Mouse (Mus musculus) embryo, embryonic 9.5 days (tissue): ENCODE measurements at regions not wholly inside any gene's neighbourhood (a gene's known extent, or its start where the extent isn't known, plus 50 kb on each side); places are given as distances from the start of the nearest gene placed in this dataset.
A peak's percentile ranks its signal among the peaks of the same experiment; 100 is the strongest.

Source experiments
- DNase-seq: peaks from one replicate; pipeline ENCODE4 v3.0.0-alpha.2; 2017; ENCODE audit errors: extremely low spot score

DNA sequence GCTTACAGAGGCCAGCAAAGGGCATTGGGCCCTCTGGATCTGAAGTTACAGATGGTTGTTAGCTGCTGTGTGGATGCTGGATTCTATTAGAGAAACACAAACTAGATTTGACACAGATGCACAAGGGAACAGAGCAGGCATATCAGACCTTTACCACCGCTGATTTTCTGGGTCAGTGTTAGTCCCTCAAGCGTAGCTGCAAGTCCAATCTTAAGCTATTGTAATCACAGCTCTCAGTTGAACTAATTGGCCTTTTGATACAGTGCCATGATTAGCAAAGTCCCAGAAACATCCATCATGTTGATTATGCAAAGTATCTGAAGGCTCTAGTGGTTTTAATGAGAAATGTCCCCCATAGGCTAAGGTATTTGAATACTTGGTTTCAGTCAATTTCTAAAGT is 54.2 kb upstream of the Plppr5 start:
- DNase-seq = no peak

DNA sequence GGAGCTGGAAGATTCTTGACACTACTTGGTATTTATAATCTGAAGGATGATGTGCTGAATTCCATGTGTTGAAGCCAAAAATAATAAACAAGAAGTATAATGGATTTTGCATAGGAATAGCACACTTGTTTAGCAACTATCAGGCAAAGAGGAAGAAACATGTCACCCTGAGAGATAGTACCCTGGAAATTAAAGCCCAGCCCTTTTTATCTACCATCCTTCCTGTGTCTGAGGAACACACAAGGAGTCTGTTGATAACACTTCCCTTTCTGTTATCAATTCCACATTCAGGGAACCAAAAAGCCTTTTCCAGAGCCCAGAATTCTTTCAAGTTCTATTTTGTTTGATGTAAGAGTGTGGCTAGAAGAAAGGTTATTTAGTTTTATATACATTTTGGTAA is 66.5 kb upstream of the Plppr5 start:
- DNase-seq = no peak

DNA sequence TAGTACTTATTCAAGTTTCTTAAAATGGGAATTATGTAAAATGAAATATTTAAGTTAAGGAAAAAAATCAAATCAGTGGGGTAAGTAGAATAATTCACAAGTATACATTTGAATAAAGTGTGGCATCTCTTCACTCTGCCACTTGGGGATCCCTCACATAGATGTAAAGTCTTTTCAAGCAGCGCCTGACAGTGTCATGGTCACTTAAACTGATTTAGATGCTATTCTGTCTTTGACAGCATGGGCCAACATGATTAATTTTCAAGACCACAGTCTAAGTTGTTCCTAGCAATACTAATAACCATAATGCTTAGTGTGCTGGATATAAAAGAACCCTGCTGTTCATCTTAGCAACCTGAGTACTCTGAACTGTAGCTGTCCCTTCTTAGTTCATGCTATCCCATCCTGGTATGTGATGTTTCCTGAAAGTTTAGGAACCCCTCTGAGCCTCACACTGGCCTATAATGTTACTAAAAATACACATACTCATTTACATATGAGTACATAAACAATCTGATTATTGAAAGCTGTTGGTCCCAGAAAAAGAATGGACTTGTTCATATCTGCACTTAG is 68.4 kb upstream of the Plppr5 start:
- DNase-seq = no peak

DNA sequence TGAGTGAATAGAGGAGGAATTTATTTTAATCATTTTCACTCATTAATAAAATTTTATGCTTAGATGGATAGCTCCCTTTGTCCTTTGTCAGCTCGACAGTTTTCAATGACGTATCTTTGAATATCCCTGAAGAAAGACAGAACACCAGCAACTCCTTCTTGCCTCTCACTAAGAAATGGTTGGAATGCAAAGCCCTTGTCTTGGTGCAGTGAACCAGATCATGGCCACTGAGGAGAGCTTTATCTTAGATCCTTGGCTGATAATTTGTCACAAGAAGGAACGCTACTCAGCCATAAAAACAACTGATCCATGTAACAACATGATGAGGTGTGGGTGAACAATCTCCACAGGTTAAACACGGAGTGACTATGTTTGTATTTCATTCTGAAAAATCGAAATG is 73.5 kb upstream of the Plppr5 start:
- peak; percentile 16 for DNase-seq

DNA sequence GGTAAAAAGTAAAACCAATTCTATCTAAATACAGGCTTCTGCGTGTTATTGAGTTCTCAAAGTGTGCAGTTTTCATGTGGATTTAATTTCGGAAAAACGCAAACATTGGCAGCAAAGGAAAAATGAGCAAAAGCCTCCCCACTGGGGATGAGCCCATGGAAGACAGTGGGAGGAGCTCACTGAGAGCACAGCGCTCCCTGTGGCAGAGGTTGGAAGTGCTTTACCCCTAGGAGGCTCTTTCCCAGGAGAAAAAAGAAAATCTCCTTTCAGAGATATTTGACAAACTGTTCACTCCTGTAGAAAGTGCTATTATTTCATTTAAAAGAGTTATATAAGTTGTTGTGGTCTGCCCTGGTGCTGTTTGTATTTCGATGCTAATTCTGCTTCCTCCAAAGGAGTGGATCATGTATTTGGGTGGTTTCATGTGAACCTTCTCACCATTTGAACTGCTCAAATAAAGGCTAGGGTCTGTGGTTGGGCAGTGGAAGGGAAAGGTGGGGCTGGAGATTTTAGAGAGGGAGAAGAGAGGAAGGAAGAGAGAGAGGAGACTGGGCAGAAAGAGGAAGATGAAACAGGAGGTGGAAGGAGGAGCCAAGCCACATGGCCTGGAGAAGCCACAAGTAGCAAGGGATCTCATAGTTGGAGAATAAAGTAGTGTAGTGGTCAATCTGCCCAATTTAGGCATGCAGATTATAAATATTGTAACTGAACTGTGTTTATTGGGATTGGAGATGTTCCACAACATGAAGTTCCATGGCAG is 76.3 kb upstream of the Plppr5 start:
- DNase-seq = no peak

DNA sequence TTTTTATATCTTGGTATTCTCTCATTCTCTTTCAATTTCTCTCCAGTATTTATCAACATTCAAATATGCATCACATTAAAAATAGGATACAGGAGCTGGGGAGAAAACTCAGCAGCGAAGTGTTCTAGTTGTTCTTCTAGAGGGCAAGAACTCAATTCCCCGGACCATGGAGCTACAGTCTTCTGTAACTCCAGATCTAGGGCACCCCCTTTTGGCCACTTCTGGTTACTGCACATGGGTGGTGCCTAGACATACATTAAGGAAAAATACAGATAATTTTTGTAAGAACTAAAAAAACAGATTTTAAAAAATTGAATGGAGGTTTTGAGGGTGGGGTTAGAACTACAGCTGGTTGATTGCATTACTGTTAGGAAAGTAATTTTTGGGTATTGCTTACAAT is 80.5 kb upstream of the Plppr5 start:
- DNase-seq = peak; percentile 33

DNA sequence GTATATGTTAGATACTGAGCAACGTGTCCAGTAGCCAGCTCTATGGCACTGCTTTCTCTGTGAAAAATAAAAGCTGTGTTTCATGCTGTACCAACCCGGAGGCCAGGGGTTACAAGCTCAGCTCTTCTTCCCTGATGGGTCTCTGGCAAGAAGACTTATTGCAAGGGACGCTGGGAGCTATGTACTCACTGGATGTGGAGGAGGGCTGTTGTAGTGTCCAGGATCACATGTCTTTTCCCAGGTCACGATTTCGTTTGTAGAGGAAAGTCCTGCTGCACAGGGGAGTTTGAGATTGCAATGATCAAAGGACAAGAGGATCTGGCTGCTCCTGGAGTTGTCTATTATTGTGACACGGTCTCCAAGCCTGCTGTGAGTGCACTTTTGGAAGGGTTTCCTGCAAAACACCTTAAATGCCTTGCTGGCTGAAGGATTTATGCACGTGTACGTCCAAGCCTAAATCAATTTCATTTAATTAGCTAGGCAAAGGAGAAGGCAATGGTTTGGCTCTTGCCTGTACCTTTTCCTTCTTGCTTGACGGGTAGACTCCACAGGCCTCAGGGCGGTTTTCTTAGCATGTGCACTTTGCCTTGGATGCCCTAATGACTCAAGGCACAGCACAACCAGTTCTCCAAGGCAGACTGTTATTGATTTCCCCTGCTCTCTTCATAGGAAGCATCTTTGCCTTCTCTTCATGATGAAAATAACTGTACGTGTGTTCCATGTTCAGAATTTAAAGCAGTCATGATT is 87.2 kb upstream of the Plppr5 start:
- DNase-seq = no peak

DNA sequence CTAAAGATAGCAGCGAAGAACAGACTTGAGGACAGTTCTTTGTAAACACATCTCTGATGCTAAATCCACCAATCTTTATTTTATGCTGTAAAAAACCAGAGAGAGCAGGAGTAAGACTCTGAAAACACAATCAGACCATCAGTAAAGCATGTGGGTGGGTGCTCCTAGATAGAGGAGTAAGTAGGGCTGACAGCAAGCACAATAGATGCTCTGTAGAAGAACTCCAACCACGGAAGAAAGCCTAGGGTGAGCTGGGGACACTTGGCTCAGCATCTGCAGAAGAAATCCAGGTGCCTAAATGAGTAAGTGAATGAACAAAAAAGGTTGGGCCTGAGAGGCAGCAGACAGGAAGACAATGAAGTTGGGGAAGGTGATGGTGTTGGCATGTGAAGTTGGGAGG is 88.3 kb upstream of the Plppr5 start:
- DNase-seq = no peak

DNA sequence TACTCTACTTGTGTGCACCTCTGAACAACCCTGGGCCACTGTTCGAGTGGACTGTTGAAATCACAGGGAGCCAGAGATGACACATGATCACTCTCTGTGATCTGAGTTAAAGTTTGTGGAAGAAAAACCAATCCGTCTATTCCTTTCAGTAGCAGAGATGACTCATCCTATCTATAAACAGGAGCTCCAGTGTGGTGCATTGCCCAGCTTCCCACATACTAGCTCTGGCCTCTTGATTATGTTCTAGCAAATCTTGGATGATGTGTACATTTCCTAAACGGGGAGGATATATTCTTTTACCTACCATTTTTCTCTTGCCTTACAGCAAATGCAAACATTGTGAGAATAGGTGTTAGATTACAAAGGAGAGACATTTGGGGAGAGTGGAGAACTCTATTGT is 94.5 kb upstream of the Plppr5 start:
- no peak for DNase-seq

DNA sequence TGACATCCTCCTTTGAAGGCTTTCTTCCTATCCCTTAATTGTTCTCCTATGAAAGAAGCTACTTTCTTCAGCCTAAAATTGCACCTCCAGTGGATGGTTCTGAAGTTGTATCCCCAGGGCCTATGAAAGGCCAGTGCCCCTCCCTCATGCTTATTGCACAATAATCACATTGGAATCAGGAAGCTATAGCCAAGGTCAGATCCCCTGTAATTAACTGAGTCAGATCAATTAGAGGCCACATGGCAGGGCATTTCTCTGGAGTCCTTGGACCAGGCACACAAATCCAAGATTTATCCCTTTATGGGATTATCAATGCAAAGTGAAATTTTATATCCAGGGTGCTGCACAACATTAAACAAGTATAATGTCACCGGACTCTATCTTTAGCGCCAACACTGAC is 98.8 kb upstream of the Plppr4 start:
- DNase-seq = no peak

DNA sequence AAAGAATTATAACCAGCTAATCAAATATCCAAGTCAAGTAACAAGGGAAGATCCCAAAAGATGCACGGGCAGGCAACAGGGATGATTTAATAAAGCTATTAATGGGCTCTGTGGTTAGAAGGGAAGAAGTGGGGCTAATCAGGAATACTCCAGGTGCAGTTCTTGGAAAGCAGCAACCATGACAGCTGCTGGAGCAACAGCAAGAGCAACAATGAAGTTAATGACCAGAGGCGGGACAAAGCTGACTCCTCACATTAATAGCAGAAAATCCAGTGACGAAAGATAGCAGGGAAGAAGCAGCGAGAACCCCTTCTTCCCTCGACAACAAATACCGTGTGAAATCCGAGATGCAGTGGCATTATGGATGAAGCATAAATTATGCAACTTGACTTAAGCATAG is 89.9 kb upstream of the Plppr4 start:
- DNase-seq = no peak

DNA sequence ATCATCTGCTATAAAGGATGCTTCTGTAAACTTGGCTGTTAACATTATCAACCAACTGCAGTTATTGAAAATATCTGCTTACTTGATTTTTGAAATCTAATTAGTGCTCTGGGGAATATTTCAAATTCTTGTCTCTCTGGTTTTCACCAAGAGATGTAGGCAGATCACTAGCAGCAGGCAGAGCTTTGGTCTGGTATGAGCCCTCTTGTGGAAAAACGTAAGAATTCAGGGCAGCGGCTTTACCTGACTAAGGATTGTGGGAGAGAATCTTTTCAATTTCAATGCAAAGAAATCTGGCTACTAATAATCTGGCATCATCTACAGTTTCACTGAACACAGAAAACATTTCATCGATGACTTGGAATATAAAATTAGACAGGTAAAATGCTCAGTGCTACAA is 81.2 kb upstream of the Plppr4 start:
- no peak for DNase-seq

DNA sequence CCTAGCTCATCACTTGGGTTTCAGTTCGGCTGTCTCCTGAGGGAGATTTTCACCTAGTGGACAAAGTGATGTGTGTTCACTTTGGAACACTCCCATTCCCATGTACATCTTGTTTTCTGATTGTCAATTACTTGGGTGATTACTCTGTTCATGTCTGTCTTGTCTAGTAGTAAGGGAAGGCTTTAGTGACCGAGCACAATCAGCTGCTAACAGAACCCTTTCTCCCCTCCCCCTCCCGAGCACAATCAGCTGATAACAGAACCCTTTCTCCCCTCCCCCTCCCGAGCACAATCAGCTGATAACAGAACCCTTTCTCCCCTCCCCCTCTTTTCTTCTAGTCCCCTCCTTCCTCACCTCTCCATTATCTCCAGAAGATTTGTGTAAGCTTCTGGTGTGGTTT is 79.6 kb upstream of the Plppr4 start:
- DNase-seq = no peak

DNA sequence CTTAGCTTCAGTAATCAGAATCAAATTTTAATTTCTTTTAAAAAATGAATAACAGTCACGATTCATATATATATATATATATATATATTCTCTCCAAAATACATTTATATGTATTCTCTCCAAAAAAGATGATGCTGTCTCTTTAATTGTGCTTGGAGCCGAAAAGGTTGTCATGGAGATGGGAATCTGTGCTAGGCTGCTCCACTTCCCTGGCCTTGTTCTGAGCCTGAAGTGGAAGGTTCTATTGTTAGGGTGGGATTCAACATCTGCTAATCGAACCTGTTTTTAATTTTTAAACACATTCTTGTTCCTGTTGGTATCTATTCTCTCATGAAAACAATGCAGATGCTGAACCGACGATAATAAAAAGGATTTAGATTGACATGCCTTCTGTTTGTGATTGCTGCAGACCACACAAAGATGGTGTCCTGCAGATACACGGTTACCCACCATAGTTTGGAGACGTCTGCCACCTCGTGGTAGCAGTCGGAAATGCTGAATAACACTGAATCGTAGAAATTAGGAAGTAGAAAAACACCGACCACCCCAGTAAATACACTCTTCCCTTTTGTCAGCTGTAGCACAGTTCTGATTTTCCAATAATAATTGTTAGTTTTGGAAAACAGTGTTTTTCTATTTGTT is 77.9 kb upstream of the Plppr4 start:
- peak; percentile 80 for DNase-seq

DNA sequence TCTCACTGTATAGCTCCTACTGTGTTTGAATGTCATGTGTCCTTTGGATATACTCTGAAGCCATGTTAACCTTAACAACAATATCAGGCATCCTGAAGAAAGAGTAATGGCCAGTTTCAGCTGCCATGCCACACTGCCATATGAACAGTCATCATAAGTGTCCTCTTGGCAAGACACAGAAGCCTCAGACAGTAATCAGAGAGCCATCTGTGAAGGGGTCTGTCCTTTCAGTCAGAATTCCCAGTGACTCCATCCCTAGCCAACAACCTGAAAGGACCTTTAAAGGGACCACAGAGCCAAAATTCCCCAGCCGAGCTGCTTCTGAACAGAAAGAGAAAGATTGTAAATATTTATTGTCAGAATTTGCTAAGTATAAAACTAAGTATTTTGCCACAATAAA is 63.9 kb upstream of the Plppr4 start:
- DNase-seq = no peak

DNA sequence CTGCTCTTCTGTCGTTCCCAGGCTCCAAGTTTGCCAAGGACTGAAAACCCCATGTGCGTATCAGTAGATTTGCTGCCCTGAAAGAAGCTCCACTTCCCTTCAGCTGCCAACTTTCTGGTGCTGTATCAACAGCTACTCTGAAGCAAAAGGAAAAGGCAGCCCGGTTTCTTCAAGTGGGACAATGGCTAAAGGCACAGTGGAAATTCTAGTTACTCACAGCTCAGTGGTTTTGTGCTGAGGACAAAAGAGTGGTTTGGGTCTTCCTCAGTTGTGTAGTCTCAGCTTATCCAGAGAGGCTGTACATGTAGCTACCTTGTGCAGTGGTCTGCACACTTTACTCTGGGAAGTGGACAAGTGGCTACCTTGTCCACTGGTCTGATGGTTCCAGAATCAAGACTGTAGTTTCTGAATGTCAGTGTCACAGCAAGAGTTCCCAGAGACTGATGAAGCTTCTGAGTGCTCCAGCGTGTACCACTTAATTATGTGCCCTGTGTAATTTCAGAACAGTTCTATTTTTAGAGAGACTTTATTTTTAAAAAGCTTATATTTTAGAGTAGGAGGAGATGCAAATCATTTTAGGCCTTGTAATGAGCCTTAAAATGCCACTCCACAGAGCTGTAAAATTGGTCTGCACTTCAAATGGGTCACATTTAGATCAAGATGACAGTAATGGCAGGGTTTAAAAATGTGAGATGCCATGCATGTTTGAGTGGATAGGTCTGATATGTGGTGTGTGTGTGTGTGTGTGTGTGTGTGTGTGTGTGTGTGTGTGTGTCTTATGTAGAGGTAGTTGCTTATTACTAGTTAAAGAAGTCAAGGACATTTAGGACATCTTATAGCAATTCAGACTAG is 52.4 kb upstream of the Plppr4 start:
- DNase-seq = no peak
